Mouse (Mus musculus): Measurements from ENCODE around the gene Ntm. TPM values are rescaled to one million over a fixed set of nuclear protein-coding genes. Genes with fewer than 3 reads are reported as not detected.
A peak's percentile ranks its signal among the peaks of the same experiment; 100 is the strongest.

The Ntm gene
- total and polyA plus RNA-seq, 3 experiments: 1.6 to 1.9 (median 1.8) TPM

DNA sequence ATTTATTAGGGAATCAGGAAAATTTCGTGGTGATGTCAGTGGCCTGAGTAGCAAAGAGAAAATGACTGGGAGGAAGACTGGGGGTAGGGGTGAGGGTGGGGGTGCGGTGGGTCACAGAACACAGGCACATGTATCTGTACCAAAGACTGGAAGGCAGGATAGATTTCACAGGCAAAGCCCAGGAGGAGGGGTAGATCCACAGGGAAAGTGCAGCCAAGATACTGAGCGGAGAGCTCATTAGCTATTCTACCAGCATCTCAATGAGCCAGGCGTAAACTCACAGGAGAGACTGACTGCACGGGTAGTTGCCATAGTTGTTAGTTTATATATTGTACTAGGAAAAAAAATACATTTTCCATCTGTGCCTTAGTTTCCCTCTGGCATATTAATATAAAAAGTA is 375.6 kb downstream of the Ntm start:
- 82% methylated on average over 5 of the region's 5 CpGs for WGBS
- H3K4me3 ChIP-seq: no peak overlapping the region
- TF ChIP-seq CTCF (IDR thresholded peaks at IDR 0.05): no peak
- TF ChIP-seq EP300 (IDR thresholded peaks at IDR 0.05; ENCODE audit: insufficient read depth, low read depth, low read length): no peak
- TF ChIP-seq POLR2A (IDR thresholded peaks at IDR 0.05; ENCODE audit: insufficient read depth, low read depth, low read length): no peak
- no peak overlapping the region for H3K27ac ChIP-seq
- intact Hi-C loops (cut with DNase I): no loop called here
- H3K4me1 ChIP-seq (ENCODE audit: control insufficient read depth, insufficient read depth, low read length): peaks cover 2% of the 10 kb centered on the region; the same call in 1 of the 2 replicates
- no peak for DNase-seq
- H3K27me3 ChIP-seq (ENCODE audit: control insufficient read depth, insufficient read depth, low read length): no peaks in the 10 kb centered on the region
- H3K9ac ChIP-seq (ENCODE audit: low read depth, low read length): no peak overlapping the region
- H3K36me3 ChIP-seq (ENCODE audit: control insufficient read depth, insufficient read depth, low read length): no peaks in the 10 kb centered on the region
- no peaks in the 10 kb centered on the region for H3K79me2 ChIP-seq (replicated peaks; ENCODE audit: control insufficient read depth, insufficient read depth, low read length)

DNA sequence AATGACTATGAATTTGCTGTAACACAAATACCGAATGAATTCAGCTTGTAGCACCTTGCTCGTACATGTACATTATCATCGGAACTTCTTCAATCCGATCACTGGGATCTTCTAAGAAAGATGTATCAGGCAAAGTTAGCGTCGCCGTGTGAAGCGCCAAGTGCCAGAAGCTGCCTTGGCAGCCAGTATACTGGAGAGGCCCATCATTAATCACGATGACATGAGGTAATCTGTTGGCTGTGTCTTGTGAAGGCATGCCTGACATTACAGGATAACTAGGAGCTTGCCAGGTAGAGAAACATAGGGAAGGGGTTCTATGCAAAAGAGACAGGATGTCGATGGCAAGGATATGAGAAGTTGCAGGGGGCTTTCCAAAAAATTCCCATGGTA is 376.6 kb downstream of the Ntm start:
- WGBS: 77% methylated on average over 10 of the region's 10 CpGs
- Histone ChIP-seq H3K4me3 (no peak overlapping the region), H3K79me2 (replicated peaks; ENCODE audit: control insufficient read depth, insufficient read depth, low read length) (no peaks in the 10 kb centered on the region), H3K36me3 (ENCODE audit: control insufficient read depth, insufficient read depth, low read length) (no peaks in the 10 kb centered on the region), H3K4me1 (ENCODE audit: control insufficient read depth, insufficient read depth, low read length) (peaks cover 2% of the 10 kb centered on the region; the same call in 1 of the 2 replicates), H3K27me3 (ENCODE audit: control insufficient read depth, insufficient read depth, low read length) (no peaks in the 10 kb centered on the region), H3K9ac (ENCODE audit: low read depth, low read length) (no peak overlapping the region), H3K27ac (no peak overlapping the region)
- no peak for DNase-seq
- TF ChIP-seq EP300 (IDR thresholded peaks at IDR 0.05; ENCODE audit: insufficient read depth, low read depth, low read length) (no peak), CTCF (IDR thresholded peaks at IDR 0.05) (no peak), POLR2A (IDR thresholded peaks at IDR 0.05; ENCODE audit: insufficient read depth, low read depth, low read length) (no peak)
- intact Hi-C loops (cut with DNase I): no loop called here

DNA sequence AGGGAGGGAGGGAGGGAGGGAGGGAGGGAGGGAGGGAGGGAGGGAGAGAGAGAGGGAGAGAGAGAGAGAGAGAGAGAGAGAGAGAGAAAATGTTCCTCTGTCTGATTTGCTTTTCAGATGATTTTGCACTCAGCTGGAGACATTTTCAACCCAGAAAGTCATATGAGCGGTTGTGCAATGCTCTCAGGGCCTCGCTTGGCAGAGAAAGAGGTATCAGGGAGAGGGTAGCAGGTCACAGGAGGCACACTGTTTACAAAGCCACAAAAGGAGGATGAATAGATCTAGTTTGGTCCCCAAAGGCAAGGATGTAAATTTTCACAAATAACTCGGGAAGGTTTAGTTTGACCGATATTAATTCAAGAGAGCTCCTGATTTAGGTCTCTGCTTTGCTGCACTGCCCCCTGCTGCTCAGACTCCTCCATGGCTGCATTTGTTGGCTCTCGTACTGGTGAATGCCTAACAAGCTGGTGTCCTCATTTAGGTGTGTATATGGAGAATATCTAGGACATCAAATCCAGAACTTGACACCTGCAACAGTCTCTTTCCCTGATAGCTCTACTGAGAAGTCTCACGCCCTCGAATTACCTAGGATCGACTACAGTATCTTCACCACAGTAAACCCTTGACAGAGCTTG is 377.1 kb downstream of the Ntm start:
- peak; percentile 21 to 23 for DNase-seq
- Histone ChIP-seq H3K4me3 (no peak overlapping the region), H3K36me3 (ENCODE audit: control insufficient read depth, insufficient read depth, low read length) (no peaks in the 10 kb centered on the region), H3K27ac (no peak overlapping the region), H3K27me3 (ENCODE audit: control insufficient read depth, insufficient read depth, low read length) (no peaks in the 10 kb centered on the region), H3K4me1 (ENCODE audit: control insufficient read depth, insufficient read depth, low read length) (peaks cover under 1% of the 10 kb centered on the region; the same call in 1 of the 2 replicates), H3K9ac (ENCODE audit: low read depth, low read length) (no peak overlapping the region), H3K79me2 (replicated peaks; ENCODE audit: control insufficient read depth, insufficient read depth, low read length) (no peaks in the 10 kb centered on the region)
- WGBS: 54% methylated on average over 8 of the region's 8 CpGs
- peak; percentile 63 for TF ChIP-seq CTCF (IDR thresholded peaks at IDR 0.05)
- TF ChIP-seq POLR2A (IDR thresholded peaks at IDR 0.05; ENCODE audit: insufficient read depth, low read depth, low read length): no peak
- intact Hi-C loops (cut with DNase I): no loop called here

DNA sequence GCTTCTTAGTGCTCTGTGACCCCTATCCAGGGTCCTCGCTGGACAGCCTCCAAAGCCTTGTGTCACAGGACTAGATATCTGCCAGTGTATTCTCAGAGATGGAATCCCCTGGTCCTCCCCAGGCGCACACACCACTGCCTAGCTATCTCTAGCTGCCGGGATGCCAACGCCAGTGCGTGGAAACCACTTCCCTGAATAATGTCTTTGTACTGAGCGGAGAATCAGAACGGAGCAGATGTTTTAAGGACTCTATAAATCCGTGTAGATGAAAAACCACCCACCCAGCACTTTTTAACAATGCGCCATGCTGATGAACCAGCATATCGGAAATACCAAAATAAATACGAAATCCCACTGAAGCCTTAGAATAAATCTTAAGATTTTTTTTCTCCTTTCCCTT is 384.7 kb downstream of the Ntm start:
- TF ChIP-seq CTCF (IDR thresholded peaks at IDR 0.05) (no peak), EP300 (IDR thresholded peaks at IDR 0.05; ENCODE audit: insufficient read depth, low read depth, low read length) (no peak), POLR2A (IDR thresholded peaks at IDR 0.05; ENCODE audit: insufficient read depth, low read depth, low read length) (no peak)
- H3K4me1 ChIP-seq (ENCODE audit: control insufficient read depth, insufficient read depth, low read length): no peaks in the 10 kb centered on the region
- no peaks in the 10 kb centered on the region for H3K79me2 ChIP-seq (replicated peaks; ENCODE audit: control insufficient read depth, insufficient read depth, low read length)
- H3K27me3 ChIP-seq (ENCODE audit: control insufficient read depth, insufficient read depth, low read length): no peaks in the 10 kb centered on the region
- H3K9ac ChIP-seq (ENCODE audit: low read depth, low read length): no peak overlapping the region
- no peak overlapping the region for H3K27ac ChIP-seq
- DNase-seq: no peak
- 59% methylated on average over 11 of the region's 11 CpGs for WGBS
- H3K4me3 ChIP-seq: no peak overlapping the region
- intact Hi-C loops (cut with DNase I): no loop called here
- H3K36me3 ChIP-seq (ENCODE audit: control insufficient read depth, insufficient read depth, low read length): no peaks in the 10 kb centered on the region

DNA sequence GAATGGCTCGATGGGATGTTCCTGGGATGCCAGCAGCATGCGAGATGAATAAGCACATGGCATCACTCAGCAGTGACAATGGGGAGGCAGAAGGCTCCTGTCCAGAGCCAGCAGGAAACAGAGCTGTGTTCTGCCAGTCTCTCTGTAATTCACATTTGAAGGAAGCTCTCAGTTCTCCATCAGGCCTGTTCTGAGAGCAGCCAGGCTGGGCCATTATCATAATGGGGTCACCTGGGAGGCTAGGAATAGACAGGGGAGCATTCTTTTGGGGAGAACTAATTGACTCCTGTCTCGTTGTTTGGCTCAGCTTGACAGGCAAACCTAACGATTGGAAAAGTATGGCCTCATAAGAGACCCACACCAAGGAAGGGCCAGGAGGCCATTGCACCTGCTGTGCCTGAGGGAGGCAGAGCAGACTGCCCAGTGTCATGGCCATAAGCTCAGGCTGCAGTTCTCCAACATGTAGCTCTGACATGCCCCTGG is 386.8 kb downstream of the Ntm start:
- TF ChIP-seq CTCF (IDR thresholded peaks at IDR 0.05) (no peak), EP300 (IDR thresholded peaks at IDR 0.05; ENCODE audit: insufficient read depth, low read depth, low read length) (no peak), POLR2A (IDR thresholded peaks at IDR 0.05; ENCODE audit: insufficient read depth, low read depth, low read length) (no peak)
- Histone ChIP-seq H3K4me1 (ENCODE audit: control insufficient read depth, insufficient read depth, low read length) (no peaks in the 10 kb centered on the region), H3K27me3 (ENCODE audit: control insufficient read depth, insufficient read depth, low read length) (no peaks in the 10 kb centered on the region), H3K27ac (no peak overlapping the region), H3K4me3 (no peak overlapping the region), H3K9ac (ENCODE audit: low read depth, low read length) (no peak overlapping the region), H3K79me2 (replicated peaks; ENCODE audit: control insufficient read depth, insufficient read depth, low read length) (no peaks in the 10 kb centered on the region), H3K36me3 (ENCODE audit: control insufficient read depth, insufficient read depth, low read length) (no peaks in the 10 kb centered on the region)
- intact Hi-C loops (cut with DNase I): no loop called here
- 68% methylated on average over 4 of the region's 4 CpGs for WGBS
- no peak for DNase-seq

DNA sequence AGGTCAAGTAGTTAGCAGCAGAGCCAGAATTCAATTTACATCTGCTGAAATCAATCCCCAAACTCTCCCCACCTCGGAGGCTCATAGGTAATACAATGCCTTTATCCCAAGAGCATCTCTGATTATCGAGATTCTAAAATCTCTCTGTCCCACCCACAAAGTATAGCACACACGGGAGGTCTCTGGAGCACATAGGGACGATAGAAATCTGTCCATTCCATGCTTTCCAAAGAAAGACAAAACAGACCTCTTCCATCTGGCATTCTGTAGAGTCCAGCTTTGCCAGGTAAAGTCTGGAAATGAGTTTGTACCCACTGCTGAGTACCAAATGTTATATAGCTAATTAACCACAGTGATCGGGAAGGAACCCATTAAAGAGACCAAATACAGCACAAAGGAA is 388.4 kb downstream of the Ntm start:
- Histone ChIP-seq H3K79me2 (replicated peaks; ENCODE audit: control insufficient read depth, insufficient read depth, low read length) (no peaks in the 10 kb centered on the region), H3K36me3 (ENCODE audit: control insufficient read depth, insufficient read depth, low read length) (no peaks in the 10 kb centered on the region), H3K4me1 (ENCODE audit: control insufficient read depth, insufficient read depth, low read length) (no peaks in the 10 kb centered on the region), H3K4me3 (no peak overlapping the region), H3K9ac (ENCODE audit: low read depth, low read length) (no peak overlapping the region), H3K27me3 (ENCODE audit: control insufficient read depth, insufficient read depth, low read length) (no peaks in the 10 kb centered on the region), H3K27ac (no peak overlapping the region)
- no peak for DNase-seq
- 69% methylated on average over 5 of the region's 5 CpGs for WGBS
- intact Hi-C loops (cut with DNase I): no loop called here
- TF ChIP-seq POLR2A (IDR thresholded peaks at IDR 0.05; ENCODE audit: insufficient read depth, low read depth, low read length): no peak
- TF ChIP-seq CTCF (IDR thresholded peaks at IDR 0.05): no peak

Data from heart, adult 2 months (tissue).